Mouse (Mus musculus) heart, postnatal 36 days (tissue): ENCODE results near the gene Tas2r113. TPM values are rescaled to one million over a fixed set of nuclear protein-coding genes. Genes with fewer than 3 reads are reported as not detected.
"Not testable (repeated sequence)": the region's sequence is repeated elsewhere in the genome, so short reads cannot be mapped to it uniquely, and the experiment has no call there.

ENCODE experiments used
- DNase-seq, 2 experiments: peaks; one replicate each; pipeline ENCODE4 v3.0.0; 2021 to 2022
- intact Hi-C: fragments of 180-260 bp; cut with DNase I; formaldehyde crosslinking; loops from one replicate; pipeline ENCODE4 v1.15.1; 2025
- total RNA-seq, 2 experiments: library from RNA; stranded (reverse); gene quantifications; 2 replicates each; pipeline ENCODE4 v1.2.3; 2021

Gene Tas2r113
- total RNA-seq = not detected

GRCm38 (mm10) chr6:132892711-132893110 is at the start of gene Tas2r113:
Tas2r113 (plus strand) TSS chr6:132893011.
- DNase-seq = no peak
- intact Hi-C loops = no loop called here

GRCm38 (mm10) chr6:132846842-132847241 is 46.0 kb upstream of the Tas2r113 start, which contains the start of gene Tas2r123:
Tas2r123 (plus strand) TSS chr6:132847142.
- no peak for DNase-seq
- intact Hi-C loops = no loop called here

- intact Hi-C loops = no loop called here
- DNase-seq = no peak
Observed at GRCm38 (mm10) chr6:132855138-132855537, 37.7 kb upstream of the Tas2r113 start, which contains the start of gene Tas2r116. Tas2r116 (plus strand) TSS chr6:132855438.

GRCm38 (mm10) chr6:132867708-132868107 is 25.1 kb upstream of the Tas2r113 start, which contains the start of gene Tas2r110:
Tas2r110 (plus strand) TSS chr6:132868008.
- intact Hi-C loops = no loop called here
- DNase-seq = no peak

GRCm38 (mm10) chr6:132909351-132909750 is 16.5 kb downstream of the Tas2r113 start, which contains the start of gene Tas2r125:
Tas2r125 (plus strand) TSS chr6:132909651.
- intact Hi-C loops = no loop called here
- DNase-seq = no peak

- intact Hi-C loops, DNase-seq: not testable (repeated sequence)
Observed at GRCm38 (mm10) chr6:132941376-132941775, 48.6 kb downstream of the Tas2r113 start.

Other genes starting within 250 kb of the Tas2r113 start
- not detected for gene A630073D07Rik, start 241.5 kb upstream of the Tas2r113 start, total RNA-seq
- gene Tas2r120, start 236.1 kb upstream of the Tas2r113 start, total RNA-seq = not detected
- not detected for gene Tas2r121, start 192.0 kb upstream of the Tas2r113 start, total RNA-seq
- not detected for gene Tas2r122, start 181.1 kb upstream of the Tas2r113 start, total RNA-seq
- gene Tas2r115, start 155.0 kb upstream of the Tas2r113 start, total RNA-seq = not detected
- not detected for gene Tas2r124, start 138.3 kb upstream of the Tas2r113 start, total RNA-seq
- gene Tas2r102, start 130.9 kb upstream of the Tas2r113 start, total RNA-seq = not detected
- not detected for gene Tas2r136, start 114.8 kb upstream of the Tas2r113 start, total RNA-seq
- gene Tas2r117, start 90.2 kb upstream of the Tas2r113 start, total RNA-seq = not detected
- gene Tas2r123, start 45.9 kb upstream of the Tas2r113 start, total RNA-seq = not detected
- gene Tas2r116, start 37.6 kb upstream of the Tas2r113 start, total RNA-seq = not detected
- not detected for gene Tas2r110, start 25.0 kb upstream of the Tas2r113 start, total RNA-seq
- not detected for gene Tas2r125, start 16.6 kb downstream of the Tas2r113 start, total RNA-seq
- not detected for gene Tas2r129, start 58.1 kb downstream of the Tas2r113 start, total RNA-seq
- not detected for gene Tas2r131, start 64.9 kb downstream of the Tas2r113 start, total RNA-seq
- not detected for gene Tas2r109, start 88.0 kb downstream of the Tas2r113 start, total RNA-seq
- gene Tas2r103, start 144.1 kb downstream of the Tas2r113 start, total RNA-seq = not detected
- gene Tas2r140, start 162.8 kb downstream of the Tas2r113 start, total RNA-seq = not detected
- gene Smim10l1, start 211.9 kb downstream of the Tas2r113 start, total RNA-seq = 10 to 100 TPM; 69.3 to 70.3 TPM